Comparison of ENCODE assay signal across 28 mouse cellular contexts in genomic region chr16:56801370-56802109, GRCm38 (mm10). TPM values are rescaled to one million over a fixed set of nuclear protein-coding genes. Genes with fewer than 3 reads are reported as not detected.
DNase-seq lines count a peak whose midpoint lies in the region; ATAC-seq lines count a peak whose summit lies in the region.
"Had no signal": no experiment of that assay in that cellular context is flagged by ENCODE, and none has a peak within 500 bp of the region (broad histone marks: within the 10 kb centered on the region; RNA-seq: fewer than 3 reads in every experiment).

No protein-coding gene starts in this region.

- no peaks in the 10 kb centered on the region for H3K36me3 ChIP-seq in liver, embryonic 11.5 days (ENCODE audit: control insufficient read depth, insufficient read depth, low read length)
- H3K36me3 ChIP-seq: embryonic facial prominence, embryonic 10.5 days; forebrain, embryonic 15.5 days; heart, embryonic 15.5 days; hindbrain, embryonic 10.5 days; limb, embryonic 12.5 days; midbrain, embryonic 13.5 days had no signal

- ATAC-seq in erythroblast, adult 5-6 weeks (replicated peaks; ENCODE audit: low FRiP score, poor library complexity, severe bottlenecking), result peak; percentile 66
- peak; percentile 99 for ATAC-seq in liver, embryonic 11.5 days (replicated peaks; ENCODE audit: low FRiP score)
- 0 out of 2 replicates have a peak, but pooled peaks have one; percentile 35 for ATAC-seq in megakaryocyte, adult 5-6 weeks (ENCODE audit: poor library complexity, severe bottlenecking)
- ATAC-seq: forebrain, embryonic 15.5 days; hindbrain, postnatal 0 days; midbrain, embryonic 13.5 days had no signal

- H3K27ac ChIP-seq in liver, embryonic 11.5 days (ENCODE audit: low read depth, low read length), result peak overlapping the region; percentile 81
- H3K27ac ChIP-seq: embryonic facial prominence, embryonic 10.5 days; forebrain, embryonic 15.5 days; heart, embryonic 15.5 days; hindbrain, embryonic 10.5 days; hindbrain, postnatal 0 days; limb, embryonic 12.5 days; macrophage; midbrain, embryonic 13.5 days had no signal

- peak; percentile 79 for DNase-seq in MEL-GATA-1-ER (ENCODE audit: extremely low read depth, low read depth)
- DNase-seq in liver, embryonic 11.5 days (ENCODE audit: low spot score), result no peak
- DNase-seq in urinary bladder, adult 2 months (ENCODE audit: low spot score), result no peak
- DNase-seq in yolk sac, embryonic 10.5 days (ENCODE audit: low spot score), result no peak
- no peak for DNase-seq in urinary bladder, postnatal 4 days (ENCODE audit: low spot score in 2 of 2)
- DNase-seq: adrenal gland, postnatal 25 days; cerebellum, adult 8-10 months; gastrocnemius, postnatal 14 days; heart, adult 18-20 months; kidney, adult 9 months; kidney, postnatal 4 days; right cerebral cortex, postnatal 14 days had no signal

- H3K9me3 ChIP-seq in liver, embryonic 11.5 days (ENCODE audit: control insufficient read depth, low read length), result no peaks in the 10 kb centered on the region
- H3K9me3 ChIP-seq: embryonic facial prominence, embryonic 10.5 days; forebrain, embryonic 15.5 days; heart, embryonic 15.5 days; hindbrain, embryonic 10.5 days; limb, embryonic 12.5 days; midbrain, embryonic 13.5 days had no signal

- no peaks in the 10 kb centered on the region for H3K27me3 ChIP-seq in liver, embryonic 11.5 days (replicated peaks; ENCODE audit: control insufficient read depth, insufficient read depth, low read length)
- H3K27me3 ChIP-seq: forebrain, embryonic 15.5 days; heart, embryonic 15.5 days; midbrain, embryonic 13.5 days had no signal

- H3K4me3 ChIP-seq in liver, embryonic 11.5 days (ENCODE audit: low read depth, low read length), result no peak overlapping the region
- H3K4me3 ChIP-seq: embryonic facial prominence, embryonic 10.5 days; forebrain, embryonic 15.5 days; heart, embryonic 15.5 days; hindbrain, embryonic 10.5 days; limb, embryonic 12.5 days; midbrain, embryonic 13.5 days had no signal

- no peak overlapping the region for H3K9ac ChIP-seq in liver, embryonic 11.5 days (ENCODE audit: low read depth, low read length)
- H3K9ac ChIP-seq: forebrain, embryonic 15.5 days; heart, embryonic 15.5 days; limb, embryonic 12.5 days; lung, embryonic 14.5 days; midbrain, embryonic 13.5 days had no signal

- WGBS in liver, embryonic 11.5 days, result 34% methylated on average over 6 of the region's 6 CpGs

- H3K4me1 ChIP-seq in liver, embryonic 11.5 days (replicated peaks; ENCODE audit: control insufficient read depth, insufficient read depth, low read length), result peaks cover 14% of the 10 kb centered on the region
- H3K4me1 ChIP-seq: embryonic facial prominence, embryonic 10.5 days; forebrain, embryonic 15.5 days; heart, embryonic 15.5 days; hindbrain, embryonic 10.5 days; limb, embryonic 12.5 days; midbrain, embryonic 13.5 days had no signal

- peak overlapping the region; percentile 35 for H3K4me2 ChIP-seq in liver, embryonic 11.5 days
- H3K4me2 ChIP-seq: forebrain, embryonic 15.5 days; heart, embryonic 15.5 days; limb, embryonic 12.5 days; lung, embryonic 14.5 days; midbrain, embryonic 13.5 days had no signal

RNA-seq across cellular contexts. Expression of gene Adgrg7, which starts 5.9 kb away (rescaled TPM):
- 4.2 and 6.9 TPM in 2 replicates for total RNA-seq in erythroblast, adult 5-6 weeks (2015; ENCODE audit: low replicate concordance)
- 0.70 and 2.6 TPM in 2 replicates for total RNA-seq in erythroblast, adult 5-6 weeks (2017; ENCODE audit: low replicate concordance)
- not detected in 2 replicates for polyA plus RNA-seq in liver, embryonic 11.5 days (2014; fragmentation: Nextera tagmentation; extraction: Ambion mirVana)
- total RNA-seq in megakaryocyte, adult 5-6 weeks (2015), result 0.66 and 2.0 TPM in 2 replicates
- 2.0 and 3.8 TPM in 2 replicates for total RNA-seq in megakaryocyte, adult 5-6 weeks (2017)
- not detected in 2 replicates for polyA plus RNA-seq in urinary bladder, adult 2 months (2012; rRNA removed)
- total RNA-seq: adrenal gland, postnatal 25 days; gastrocnemius, postnatal 14 days; heart, adult 18-20 months; hindbrain, postnatal 0 days; layer of hippocampus, postnatal 10 days; left cerebral cortex, postnatal 10 days; neutrophil, adult 5-6 weeks had no signal
- polyA plus RNA-seq: activated CD4-positive, CD25-positive, alpha-beta regulatory T cell, adult 4 months; C2C12; embryonic facial prominence, embryonic 10.5 days; forebrain, embryonic 15.5 days; heart, embryonic 15.5 days; hindbrain, embryonic 10.5 days; hindbrain, postnatal 0 days; limb, embryonic 12.5 days; lung, embryonic 14.5 days; midbrain, embryonic 13.5 days had no signal

Comparison
In these comparisons a context has a peak if more than half of its experiments do, and no peak if none do; other contexts are left out.
1. ATAC-seq: peak in every context shown above with its lines; median percentile 99 in liver, embryonic 11.5 days; 66 in erythroblast, adult 5-6 weeks; 35 in megakaryocyte, adult 5-6 weeks.